Mouse (Mus musculus) small intestine, adult 2 months (tissue): Measurements from ENCODE around the gene Gm10226.
"Not testable (repeated sequence)": the region's sequence is repeated elsewhere in the genome, so short reads cannot be mapped to it uniquely, and the experiment has no call there.

ENCODE experiments used
- CTCF ChIP-seq: fragments of 200-500 bp; IDR thresholded peaks from 2 replicates; pipeline ENCODE4 v1.5.1; 2012; ENCODE audit warnings: low read depth, mild to moderate bottlenecking, control low read depth, inconsistent platforms, low read length, moderate library complexity, mixed read lengths; ENCODE audit not compliant: insufficient replicate concordance, insufficient read length; ENCODE audit errors: extremely low read depth
- POLR2A ChIP-seq: fragments of 200-500 bp; IDR thresholded peaks from 2 replicates; pipeline ENCODE4 v1.6.1; 2012; ENCODE audit warnings: low read depth, mild to moderate bottlenecking, control low read depth, inconsistent platforms, low read length, moderate library complexity

DNA sequence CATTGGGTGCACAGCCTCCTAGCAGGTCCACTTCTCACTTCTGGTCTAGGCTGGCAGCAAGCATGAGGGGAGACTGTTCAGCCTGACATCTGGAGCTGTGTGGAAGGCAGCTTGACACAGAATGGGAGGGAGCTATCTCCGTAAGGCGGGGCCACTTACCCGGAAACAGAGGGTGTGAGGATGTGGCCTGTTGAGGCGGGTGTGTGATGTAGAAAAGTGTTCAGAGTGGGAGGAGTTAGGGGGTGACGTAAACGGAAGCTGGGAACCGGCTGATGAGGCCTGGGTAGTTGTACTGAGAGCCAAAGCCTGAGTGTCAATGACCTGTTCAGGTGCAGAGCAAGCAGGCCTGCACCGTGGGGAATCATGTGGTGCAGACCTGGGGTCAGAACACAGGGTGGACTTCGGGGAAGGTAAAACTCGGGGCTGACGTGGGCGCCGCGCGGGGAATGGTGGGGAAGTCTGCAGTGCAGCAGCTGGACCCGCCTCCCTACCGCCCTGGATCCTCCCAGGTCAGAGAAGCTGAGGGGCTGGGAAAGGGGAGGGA, 41.2 kb upstream of the Gm10226 start, which contains the start of gene Zfp983:
- TF ChIP-seq POLR2A, CTCF: not testable (repeated sequence)
